Mouse (Mus musculus) liver, embryonic 11.5 days (tissue): ENCODE measurements around the gene Ube2q2. TPM values are rescaled to one million over a fixed set of nuclear protein-coding genes. Genes with fewer than 3 reads are reported as not detected.
"Not testable (repeated sequence)": the region's sequence is repeated elsewhere in the genome, so short reads cannot be mapped to it uniquely, and the experiment has no call there.

Experiments used
- ATAC-seq: fragments of 200-750 bp; cut with Nextera tagmentation; replicated peaks from 2 replicates; pipeline ENCODE4 v1.8.0; 2017; ENCODE audit warnings: moderate number of reproducible peaks, mild to moderate bottlenecking, moderate TSS enrichment, moderate library complexity; ENCODE audit not compliant: low FRiP score
- DNase-seq: peaks from one replicate; pipeline ENCODE4 v3.0.0-alpha.2; 2017; ENCODE audit warnings: low spot score
- H3K27ac ChIP-seq: fragments of 300-500 bp; sonication (generic); 2 replicates; pipeline ENCODE4 v1.5.1; 2014; ENCODE audit warnings: mild to moderate bottlenecking, low read depth, low read length, control low read depth
- H3K27me3 ChIP-seq: fragments of 300-500 bp; sonication (generic); replicated peaks from 2 replicates; pipeline ENCODE4 v1.6.1; 2014; ENCODE audit warnings: low read length, mixed read lengths; ENCODE audit not compliant: control insufficient read depth, insufficient read depth
- H3K36me3 ChIP-seq: fragments of 300-500 bp; sonication (generic); 2 replicates; pipeline ENCODE4 v1.6.1; 2014; ENCODE audit warnings: mild to moderate bottlenecking, low read length, moderate library complexity, mixed read lengths; ENCODE audit not compliant: control insufficient read depth, insufficient read depth
- H3K4me1 ChIP-seq: fragments of 300-500 bp; sonication (generic); replicated peaks from 2 replicates; pipeline ENCODE4 v1.6.1; 2014; ENCODE audit warnings: low read length, mixed read lengths; ENCODE audit not compliant: control insufficient read depth, insufficient read depth
- H3K4me2 ChIP-seq: fragments of 300-500 bp; sonication (generic); 2 replicates; pipeline ENCODE4 v1.6.1; 2014; ENCODE audit warnings: mild to moderate bottlenecking, control low read depth, moderate library complexity
- H3K4me3 ChIP-seq: fragments of 300-500 bp; sonication (generic); 2 replicates; pipeline ENCODE4 v1.5.1; 2014; ENCODE audit warnings: low read depth, low read length, control low read depth
- H3K9ac ChIP-seq: fragments of 300-500 bp; sonication (generic); 2 replicates; pipeline ENCODE4 v1.6.1; 2014; ENCODE audit warnings: low read depth, low read length, control low read depth
- H3K9me3 ChIP-seq: fragments of 300-500 bp; sonication (generic); 2 replicates; pipeline ENCODE4 v1.6.1; 2016; ENCODE audit warnings: low read length, inconsistent platforms, mixed read lengths; ENCODE audit not compliant: control insufficient read depth
- WGBS: fragments of 180-500 bp; shearing (Covaris S2); extraction: QIAGEN DNeasy Blood & Tissue Kit; methylation state at CpG from one replicate; pipeline ENCODE4 v1.1.7; 2014; 5-methylcytosine and 5-hydroxymethylcytosine counted together
- polyA plus RNA-seq: library from polyadenylated mRNA; unstranded; fragments of >200 nt; fragmentation: Nextera tagmentation; extraction: Ambion mirVana; gene quantifications from 2 replicates; pipeline ENCODE4 v1.2.1, GENCODE M21; 2014

Ube2q2 gene
- polyA plus RNA-seq, 1 experiment from 2014 or later, result 34.8 TPM

DNA sequence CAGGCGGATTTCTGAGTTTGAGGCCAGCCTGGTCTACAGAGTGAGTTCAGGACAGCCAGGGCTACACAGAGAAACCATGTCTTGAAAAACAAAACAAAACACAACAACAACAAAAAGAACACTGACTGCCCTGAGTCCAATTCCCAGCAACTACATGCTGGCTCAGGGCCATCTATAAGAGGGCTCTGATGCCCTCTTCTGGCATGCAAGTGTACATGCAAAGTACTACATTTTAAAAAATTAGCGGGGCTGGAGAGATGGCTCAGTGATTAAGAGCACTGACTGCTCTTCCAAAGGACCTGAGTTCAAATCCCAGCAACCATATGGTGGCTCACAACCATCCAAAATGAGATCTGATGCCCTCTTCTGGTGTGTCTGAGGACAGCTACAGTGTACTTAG, 103.4 kb downstream of the Ube2q2 start:
- not testable (repeated sequence) for H3K27ac ChIP-seq, ATAC-seq, H3K36me3 ChIP-seq, H3K9ac ChIP-seq, H3K4me2 ChIP-seq, H3K9me3 ChIP-seq, DNase-seq, H3K4me1 ChIP-seq, H3K4me3 ChIP-seq, H3K27me3 ChIP-seq
- 50% methylated on average over 2 of the region's 2 CpGs for WGBS

GRCm38 (mm10) chr9:55253849-55254248, 105.2 kb downstream of the Ube2q2 start:
- Histone ChIP-seq H3K4me2 (no peak overlapping the region), H3K4me1 (no peaks in the 10 kb centered on the region), H3K4me3 (no peak overlapping the region), H3K9ac (no peak overlapping the region), H3K27me3 (no peaks in the 10 kb centered on the region), H3K27ac (no peak overlapping the region), H3K9me3 (no peaks in the 10 kb centered on the region), H3K36me3 (no peaks in the 10 kb centered on the region)
- ATAC-seq, result no peak
- no peak for DNase-seq
- 49% methylated on average over 1 of the region's 1 CpGs for WGBS

GRCm38 (mm10) chr9:55255056-55255455, 106.4 kb downstream of the Ube2q2 start:
- DNase-seq (no peak), ATAC-seq (no peak)
- Histone ChIP-seq H3K4me1 (no peaks in the 10 kb centered on the region), H3K27me3 (no peaks in the 10 kb centered on the region), H3K27ac (no peak overlapping the region), H3K9me3 (no peaks in the 10 kb centered on the region), H3K4me3 (no peak overlapping the region), H3K9ac (no peak overlapping the region), H3K36me3 (no peaks in the 10 kb centered on the region), H3K4me2 (no peak overlapping the region)
- WGBS, result 81% methylated on average over 5 of the region's 5 CpGs

DNA sequence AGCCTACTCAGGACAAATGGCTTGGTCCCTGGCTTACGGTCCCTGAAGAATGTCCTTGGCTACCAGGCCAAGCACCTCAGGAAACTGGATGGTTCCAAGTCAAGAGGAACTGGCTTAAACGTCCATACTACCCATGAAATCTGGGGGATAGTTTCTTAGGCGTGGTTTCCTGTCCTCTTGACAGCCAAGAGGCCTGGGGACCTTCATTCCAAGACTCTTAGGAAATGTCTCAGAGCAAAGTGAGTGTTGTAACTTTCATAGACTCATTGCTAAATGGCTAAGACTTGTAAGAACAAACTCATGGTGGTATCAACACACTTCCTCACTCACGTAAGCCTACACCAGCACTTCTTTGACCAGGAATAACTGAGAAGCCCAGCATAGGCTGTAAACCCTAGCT, 107.0 kb downstream of the Ube2q2 start:
- ATAC-seq, result no peak
- Histone ChIP-seq H3K4me1 (no peaks in the 10 kb centered on the region), H3K4me3 (no peak overlapping the region), H3K36me3 (no peaks in the 10 kb centered on the region), H3K27ac (no peak overlapping the region), H3K9ac (no peak overlapping the region), H3K4me2 (no peak overlapping the region), H3K9me3 (no peaks in the 10 kb centered on the region), H3K27me3 (no peaks in the 10 kb centered on the region)
- WGBS, result 51% methylated on average over 4 of the region's 4 CpGs
- no peak for DNase-seq

- 86% methylated on average over 2 of the region's 2 CpGs for WGBS
- H3K4me3 ChIP-seq, result no peak overlapping the region
- H3K4me2 ChIP-seq, result no peak overlapping the region
- H3K27me3 ChIP-seq, result no peaks in the 10 kb centered on the region; the same call in 1 of the 2 replicates
- no peak for ATAC-seq
- no peak overlapping the region for H3K27ac ChIP-seq
- no peak overlapping the region for H3K9ac ChIP-seq
- no peaks in the 10 kb centered on the region for H3K36me3 ChIP-seq
- DNase-seq, result no peak
- H3K4me1 ChIP-seq, result no peaks in the 10 kb centered on the region
- H3K9me3 ChIP-seq, result no peaks in the 10 kb centered on the region
These were observed 108.5 kb downstream of the Ube2q2 start for GRCm38 (mm10) chr9:55257105-55257504.

Other genes starting within 250 kb of the Ube2q2 start
- 1.9 and 2.3 TPM in 2 replicates for gene Hykk, start 231.6 kb upstream of the Ube2q2 start, polyA plus RNA-seq
- gene Psma4, start 198.1 kb upstream of the Ube2q2 start, polyA plus RNA-seq, result 326 and 329 TPM in 2 replicates
- 0.91 and 1.3 TPM in 2 replicates for gene AY074887, start 197.9 kb upstream of the Ube2q2 start, polyA plus RNA-seq
- 0.06 TPM in 1 of 2 replicates, not detected in the other for gene Chrna5, start 168.0 kb upstream of the Ube2q2 start, polyA plus RNA-seq
- gene Chrna3, start 122.3 kb upstream of the Ube2q2 start, polyA plus RNA-seq, result 0.16 and 0.18 TPM in 2 replicates
- gene Chrnb4, start 100.1 kb upstream of the Ube2q2 start, polyA plus RNA-seq, result 0.12 and 0.14 TPM in 2 replicates
- 52.0 and 57.9 TPM in 2 replicates for gene Fbxo22, start 60.1 kb downstream of the Ube2q2 start, polyA plus RNA-seq
- 1.1 TPM in 2 replicates for gene Nrg4, start 178.0 kb downstream of the Ube2q2 start, polyA plus RNA-seq
- gene Tmem266, start 178.1 kb downstream of the Ube2q2 start, polyA plus RNA-seq, result 0.09 TPM in 1 of 2 replicates, not detected in the other